Mouse (Mus musculus) testis, adult 2 months (tissue): ENCODE data around the gene Serpinf1.

ENCODE experiments used
- CTCF ChIP-seq: fragments of 200-500 bp; IDR thresholded peaks from 2 replicates; pipeline ENCODE4 v1.5.1; 2012; ENCODE audit warnings: low read depth, mild to moderate bottlenecking, inconsistent platforms, low read length, moderate library complexity; ENCODE audit not compliant: control insufficient read depth, insufficient read depth, insufficient replicate concordance
- POLR2A ChIP-seq: fragments of 200-500 bp; IDR thresholded peaks from 2 replicates; pipeline ENCODE4 v1.6.1; 2012; ENCODE audit warnings: low read depth, mild to moderate bottlenecking, inconsistent platforms, low read length, moderate library complexity; ENCODE audit not compliant: control insufficient read depth

DNA sequence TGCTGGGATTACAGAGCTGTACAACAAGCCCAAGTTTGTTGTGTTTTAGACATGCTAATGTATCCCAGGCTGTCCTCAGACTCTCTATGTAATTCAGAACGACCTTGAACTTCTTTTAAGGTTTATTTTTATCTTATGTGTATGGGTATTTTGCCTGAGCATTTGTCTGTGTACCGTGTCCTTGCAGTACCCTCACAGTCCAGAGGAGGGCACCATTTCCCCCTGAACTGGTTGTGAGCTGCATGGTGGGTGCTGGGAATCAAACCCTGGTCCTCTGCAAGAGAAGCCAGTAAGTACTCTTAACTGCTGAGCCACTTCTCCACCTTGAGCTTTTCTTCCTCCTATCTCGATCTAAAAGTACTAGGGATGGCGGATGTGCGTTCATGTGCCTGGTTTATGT lies 11.6 kb upstream of the Serpinf1 start:
- TF ChIP-seq CTCF: peak; percentile 88; the same call in 1 of the 2 replicates
- no peak for TF ChIP-seq POLR2A
